Mouse (Mus musculus) MEL (cell line): ENCODE results near the gene Sowahb.

ENCODE experiments used
- CTCF ChIP-seq, 3 experiments: IDR thresholded peaks in 2 of 3; conservative IDR thresholded peaks in 1 of 3; 2 replicates each; pipeline ENCODE4 v1.5.1; 2011 to 2012; ENCODE audit warnings: low read length in 3 of 3, low read depth in 2 of 3, mild to moderate bottlenecking in 2 of 3, improper control_type of control experiment in 1 of 3, inconsistent platforms in 1 of 3, mixed read lengths in 1 of 3, moderate library complexity in 1 of 3; ENCODE audit not compliant: control insufficient read depth in 1 of 3, insufficient read depth in 1 of 3, poor library complexity in 1 of 3, severe bottlenecking in 1 of 3
- GATA1 ChIP-seq: IDR thresholded peaks from 2 replicates; pipeline ENCODE4 v1.6.1; 2011; ENCODE audit warnings: low read depth, low read length, improper control_type of control experiment
- MAZ ChIP-seq: IDR thresholded peaks from 2 replicates; pipeline ENCODE4 v1.6.1; 2012; ENCODE audit warnings: low read depth, mild to moderate bottlenecking, inconsistent platforms, low read length, improper control_type of control experiment
- POLR2A ChIP-seq, 2 experiments: IDR thresholded peaks; 2 replicates each; pipeline ENCODE4 v1.6.1; 2011 to 2012; ENCODE audit warnings: low read length in 2 of 2, mild to moderate bottlenecking in 2 of 2, control low read depth in 1 of 2, improper control_type of control experiment in 1 of 2, low read depth in 1 of 2, moderate library complexity in 1 of 2; ENCODE audit not compliant: control insufficient read depth in 1 of 2, insufficient read depth in 1 of 2, poor library complexity in 1 of 2
- POLR2AphosphoS5 ChIP-seq: IDR thresholded peaks from 2 replicates; pipeline ENCODE4 v1.6.1; 2012; ENCODE audit warnings: low read depth, borderline replicate concordance, mild to moderate bottlenecking, inconsistent platforms, low read length, moderate library complexity, mixed read lengths

DNA sequence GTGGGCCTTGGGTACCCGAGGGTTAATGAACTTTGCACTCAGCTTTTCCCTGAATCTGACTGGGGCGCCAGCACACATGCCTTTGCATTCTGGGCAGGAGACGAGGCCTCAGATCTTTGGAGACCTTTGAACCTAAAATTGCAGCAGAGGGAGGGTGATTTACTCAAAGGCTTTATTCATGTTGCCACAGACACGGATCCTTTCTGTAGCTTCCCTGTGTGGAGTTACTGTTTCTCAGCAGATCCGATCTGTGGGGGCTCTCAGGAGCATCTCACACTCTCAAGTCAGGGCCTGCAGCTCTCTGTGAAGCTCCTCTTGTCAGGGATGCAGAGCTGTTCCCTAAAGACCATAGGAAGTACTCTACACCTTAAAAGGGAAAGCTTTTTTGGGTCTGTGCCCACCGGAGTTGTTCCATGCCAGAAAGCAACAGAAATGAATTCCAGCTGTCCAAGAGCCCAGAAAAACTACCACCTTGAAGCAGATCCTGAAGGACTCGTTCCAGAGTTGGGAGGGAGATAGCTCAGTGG, 20.0 kb downstream of the Sowahb start:
- TF ChIP-seq POLR2AphosphoS5, result no peak
- no peak for TF ChIP-seq CTCF (IDR thresholded peaks at IDR 0.05 in 2 of 3, conservative IDR thresholded peaks at IDR 0.05 in 1 of 3; ENCODE audit: control insufficient read depth in 1 of 3, insufficient read depth in 1 of 3, low read depth in 2 of 3, low read length in 3 of 3, poor library complexity in 1 of 3, severe bottlenecking in 1 of 3)
- TF ChIP-seq MAZ, result no peak
- TF ChIP-seq GATA1, result no peak
- no peak for TF ChIP-seq POLR2A (IDR thresholded peaks at IDR 0.05; ENCODE audit: control insufficient read depth in 1 of 2, insufficient read depth in 1 of 2, low read depth in 1 of 2, low read length in 2 of 2, poor library complexity in 1 of 2)
